Comparison of ENCODE assay signal across 10 mouse cellular contexts in the genomic region with DNA sequence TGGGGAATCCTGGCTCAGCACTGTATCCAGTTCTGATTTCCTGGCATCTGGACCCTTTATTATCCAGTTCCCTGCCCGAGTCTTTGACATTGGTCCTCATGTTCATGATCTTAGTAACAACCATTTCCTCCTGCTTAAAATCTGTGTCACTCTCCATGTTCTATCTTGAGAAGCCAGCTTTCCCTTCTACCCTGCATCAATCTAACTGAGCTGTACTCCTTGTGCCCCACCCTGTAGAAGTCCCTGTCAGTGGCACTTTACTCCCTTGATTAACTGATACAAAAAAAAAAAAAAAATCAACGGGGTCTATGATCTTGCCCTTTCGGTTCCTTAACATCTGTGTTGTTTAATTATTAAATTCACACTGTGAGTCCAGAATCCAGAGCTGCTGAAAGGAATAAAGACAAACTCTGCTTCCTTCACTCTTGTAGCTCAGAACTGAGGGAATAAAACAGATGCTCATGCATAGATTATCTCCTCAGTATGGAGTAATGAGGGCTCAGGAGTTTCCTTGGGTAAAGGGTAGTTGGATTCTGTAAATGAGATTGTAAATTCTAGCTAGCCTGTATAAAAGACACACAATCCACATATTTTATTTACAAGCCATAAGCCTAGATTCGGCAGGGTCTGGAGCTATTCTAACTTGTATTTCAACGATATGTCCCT.
"Had no signal": no experiment of that assay in that cellular context is flagged by ENCODE, and none has a peak within 500 bp of the region (broad histone marks: within the 10 kb centered on the region; RNA-seq: fewer than 3 reads in every experiment).

No protein-coding gene starts in this region.

- H3K36me3 ChIP-seq: limb, embryonic 15.5 days; liver, embryonic 12.5 days; midbrain, embryonic 12.5 days had no signal

- DNase-seq: kidney, adult 8-10 months; kidney, postnatal 25 days; lung, embryonic 14.5 days; lung, postnatal 10 days; lung, postnatal 4 days; thymus, postnatal 36 days had no signal

- H3K4me2 ChIP-seq: limb, embryonic 15.5 days; liver, embryonic 12.5 days; lung, embryonic 14.5 days; midbrain, embryonic 12.5 days had no signal

- ATAC-seq: intestine, embryonic 16.5 days; liver, embryonic 12.5 days had no signal

- H3K9ac ChIP-seq: limb, embryonic 15.5 days; liver, embryonic 12.5 days; lung, embryonic 14.5 days; midbrain, embryonic 12.5 days had no signal

- H3K27me3 ChIP-seq: limb, embryonic 15.5 days; liver, embryonic 12.5 days; midbrain, embryonic 12.5 days had no signal

- H3K27ac ChIP-seq: limb, embryonic 15.5 days; liver, embryonic 12.5 days; midbrain, embryonic 12.5 days had no signal

- H3K9me3 ChIP-seq: limb, embryonic 15.5 days; liver, embryonic 12.5 days; midbrain, embryonic 12.5 days had no signal

- H3K4me1 ChIP-seq: limb, embryonic 15.5 days; liver, embryonic 12.5 days; midbrain, embryonic 12.5 days had no signal

- H3K4me3 ChIP-seq: limb, embryonic 15.5 days; liver, embryonic 12.5 days; midbrain, embryonic 12.5 days had no signal
